9 mouse cellular contexts compared by ENCODE assay signal in the genomic region with DNA sequence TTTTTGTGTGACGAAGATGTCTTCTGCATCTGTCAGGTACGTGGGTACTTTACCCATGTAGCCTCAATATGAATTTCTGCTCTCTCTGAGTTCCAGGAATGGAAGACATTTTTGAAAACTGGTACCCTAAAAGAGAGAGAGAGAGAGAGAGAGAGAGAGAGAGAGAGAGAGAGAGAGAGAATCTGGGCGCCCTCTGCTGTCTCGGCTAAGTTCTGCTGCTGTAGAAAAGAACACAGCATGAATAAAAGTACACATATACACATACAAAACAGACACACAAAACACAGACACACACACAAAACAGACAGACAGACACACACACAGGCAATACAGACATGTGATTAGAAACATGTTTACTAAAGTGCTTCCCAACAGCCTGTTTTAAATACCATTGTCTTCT. TPM values are rescaled to one million over a fixed set of nuclear protein-coding genes. Genes with fewer than 3 reads are reported as not detected.
DNase-seq lines count a peak whose midpoint lies in the region; ATAC-seq and TF ChIP-seq lines count a peak whose summit lies in the region.
"Had no signal": no experiment of that assay in that cellular context is flagged by ENCODE, and none has a peak within 500 bp of the region (broad histone marks: within the 10 kb centered on the region; RNA-seq: fewer than 3 reads in every experiment).

No protein-coding gene starts in this region.

- no peak overlapping the region for H3K9ac ChIP-seq in forebrain, postnatal 0 days
- no peak overlapping the region for H3K9ac ChIP-seq in forebrain, embryonic 15.5 days (replicated peaks)
- no peak overlapping the region for H3K9ac ChIP-seq in midbrain, embryonic 14.5 days (replicated peaks; ENCODE audit: low read length)

- ATAC-seq in forebrain, postnatal 0 days, result peak; percentile 65
- ATAC-seq in forebrain, embryonic 15.5 days (replicated peaks), result no peak
- ATAC-seq in midbrain, embryonic 14.5 days (ENCODE audit: low FRiP score, low TSS enrichment), result no peak

- H3K4me1 ChIP-seq in forebrain, postnatal 0 days (ENCODE audit: insufficient read depth), result no peaks in the 10 kb centered on the region
- no peaks in the 10 kb centered on the region for H3K4me1 ChIP-seq in forebrain, embryonic 15.5 days
- H3K4me1 ChIP-seq in thymus, adult 2 months (replicated peaks; ENCODE audit: control insufficient read depth, insufficient read depth, low read length), result no peaks in the 10 kb centered on the region; the same call in 1 of the 2 replicates
- no peaks in the 10 kb centered on the region for H3K4me1 ChIP-seq in midbrain, embryonic 14.5 days (ENCODE audit: control insufficient read depth, insufficient read depth, low read length)

- 53% methylated on average over 4 of the region's 4 CpGs for WGBS in forebrain, postnatal 0 days
- WGBS in forebrain, embryonic 15.5 days, result 52% methylated on average over 4 of the region's 4 CpGs
- 66% methylated on average over 4 of the region's 4 CpGs for WGBS in thymus, adult 2 months
- 60% methylated on average over 4 of the region's 4 CpGs for WGBS in midbrain, embryonic 14.5 days

- DNase-seq in forebrain, postnatal 0 days, result peak; percentile 77
- peak; percentile 7 for DNase-seq in thymus, adult 2 months
- DNase-seq in thymus, adult 18-20 months, result no peak
- peak; percentile 35 for DNase-seq in embryo, embryonic 9.5 days (ENCODE audit: extremely low spot score)
- peak; percentile 71 for DNase-seq in layer of hippocampus, adult 11-12 months (ENCODE audit: low spot score)
- peak; percentile 75 for DNase-seq in midbrain, embryonic 14.5 days
- DNase-seq in spleen, adult 12 weeks (ENCODE audit: low spot score), result no peak

- H3K4me3 ChIP-seq in forebrain, postnatal 0 days (ENCODE audit: low read depth, low read length), result no peak overlapping the region
- no peak overlapping the region for H3K4me3 ChIP-seq in forebrain, embryonic 15.5 days
- H3K4me3 ChIP-seq in thymus, adult 2 months (ENCODE audit: control insufficient read depth, insufficient read depth, low read length), result no peak overlapping the region
- no peak overlapping the region for H3K4me3 ChIP-seq in midbrain, embryonic 14.5 days (replicated peaks; ENCODE audit: low read depth, low read length)
- H3K4me3 ChIP-seq: erythroblast, embryonic 14.5 days had no signal

- H3K27me3 ChIP-seq in forebrain, postnatal 0 days (ENCODE audit: insufficient read depth, low read length), result no peaks in the 10 kb centered on the region
- H3K27me3 ChIP-seq in forebrain, embryonic 15.5 days, result no peaks in the 10 kb centered on the region
- H3K27me3 ChIP-seq in thymus, adult 2 months (ENCODE audit: control insufficient read depth, insufficient read depth, low read length), result no peaks in the 10 kb centered on the region; the same call in 1 of the 2 replicates
- H3K27me3 ChIP-seq in midbrain, embryonic 14.5 days (ENCODE audit: control insufficient read depth, insufficient read depth, low read length), result no peaks in the 10 kb centered on the region

- no peak overlapping the region for H3K4me2 ChIP-seq in forebrain, postnatal 0 days (ENCODE audit: low read depth)
- H3K4me2 ChIP-seq in forebrain, embryonic 15.5 days (replicated peaks), result no peak overlapping the region
- no peak overlapping the region for H3K4me2 ChIP-seq in midbrain, embryonic 14.5 days (ENCODE audit: low read length)

- TF ChIP-seq POLR2A in thymus, adult 2 months (IDR thresholded peaks at IDR 0.05; ENCODE audit: control insufficient read depth, extremely low read depth, insufficient read depth, low read length, poor library complexity), result no peak

- H3K27ac ChIP-seq in forebrain, postnatal 0 days (ENCODE audit: low read depth, low read length), result no peak overlapping the region
- no peak overlapping the region for H3K27ac ChIP-seq in forebrain, embryonic 15.5 days (replicated peaks)
- no peak overlapping the region for H3K27ac ChIP-seq in thymus, adult 2 months (ENCODE audit: control insufficient read depth, insufficient read depth, low read length)
- H3K27ac ChIP-seq in midbrain, embryonic 14.5 days (replicated peaks; ENCODE audit: low read depth, low read length), result no peak overlapping the region

- TF ChIP-seq CTCF in forebrain, postnatal 0 days (IDR thresholded peaks at IDR 0.05; ENCODE audit: low read depth), result peak; percentile 87
- no peak for TF ChIP-seq CTCF in thymus, adult 2 months (IDR thresholded peaks at IDR 0.05; ENCODE audit: borderline replicate concordance, control insufficient read depth, extremely low read depth, insufficient read depth, low read length, poor library complexity)

- H3K36me3 ChIP-seq in forebrain, postnatal 0 days (ENCODE audit: insufficient read depth), result peaks cover 18% of the 10 kb centered on the region
- peaks cover 24% of the 10 kb centered on the region for H3K36me3 ChIP-seq in forebrain, embryonic 15.5 days
- peaks cover 15% of the 10 kb centered on the region for H3K36me3 ChIP-seq in thymus, adult 2 months (ENCODE audit: control insufficient read depth, insufficient read depth, low read length)
- peaks cover 33% of the 10 kb centered on the region for H3K36me3 ChIP-seq in midbrain, embryonic 14.5 days (ENCODE audit: control insufficient read depth, insufficient read depth, low read length)

- no peaks in the 10 kb centered on the region for H3K9me3 ChIP-seq in forebrain, postnatal 0 days (ENCODE audit: low read length)
- H3K9me3 ChIP-seq in forebrain, embryonic 15.5 days, result no peaks in the 10 kb centered on the region
- no peaks in the 10 kb centered on the region for H3K9me3 ChIP-seq in midbrain, embryonic 14.5 days (ENCODE audit: control insufficient read depth, low read length)

RNA-seq across cellular contexts. Expression of a gene that starts 27.4 kb away (rescaled TPM):
- total RNA-seq in forebrain, postnatal 0 days (2014; rRNA removed), result 47.6 and 50.6 TPM in 2 replicates
- polyA plus RNA-seq in forebrain, postnatal 0 days (2015; fragmentation: Nextera tagmentation; extraction: Ambion mirVana), result 57.6 and 59.2 TPM in 2 replicates
- 51.3 and 56.3 TPM in 2 replicates for polyA plus RNA-seq in forebrain, embryonic 15.5 days (2015; fragmentation: Nextera tagmentation; extraction: Ambion mirVana)
- polyA plus RNA-seq in thymus, adult 2 months (2012; rRNA removed), result 19.2 and 20.6 TPM in 2 replicates
- 57.3 and 62.2 TPM in 2 replicates for polyA plus RNA-seq in midbrain, embryonic 14.5 days (2014; fragmentation: Nextera tagmentation; extraction: Ambion mirVana)

RNA-seq across cellular contexts. Expression of a gene that starts 27.5 kb away (rescaled TPM):
- 21.9 and 23.9 TPM in 2 replicates for total RNA-seq in forebrain, postnatal 0 days (2014; rRNA removed)
- polyA plus RNA-seq in forebrain, postnatal 0 days (2015; fragmentation: Nextera tagmentation; extraction: Ambion mirVana), result 39.1 and 39.6 TPM in 2 replicates
- 39.8 and 46.6 TPM in 2 replicates for polyA plus RNA-seq in forebrain, embryonic 15.5 days (2015; fragmentation: Nextera tagmentation; extraction: Ambion mirVana)
- 12.7 and 16.1 TPM in 2 replicates for polyA plus RNA-seq in thymus, adult 2 months (2012; rRNA removed)
- 36.5 and 38.2 TPM in 2 replicates for polyA plus RNA-seq in midbrain, embryonic 14.5 days (2014; fragmentation: Nextera tagmentation; extraction: Ambion mirVana)

Comparison
In these comparisons a context has a peak if more than half of its experiments do, and no peak if none do; other contexts are left out.
1. DNase-seq: peak in forebrain, postnatal 0 days (single experiment), thymus, adult 2 months (single experiment), embryo, embryonic 9.5 days (single experiment), layer of hippocampus, adult 11-12 months (single experiment) and midbrain, embryonic 14.5 days (single experiment); none in thymus, adult 18-20 months (0 of 2) and spleen, adult 12 weeks (single experiment).